Mouse (Mus musculus) ES-Bruce4 (cell line): ENCODE measurements around the gene Srebf1. TPM values are rescaled to one million over a fixed set of nuclear protein-coding genes. Genes with fewer than 3 reads are reported as not detected.
A peak's percentile ranks its signal among the peaks of the same experiment; 100 is the strongest.

Experiments used
- H3K27ac ChIP-seq: 2 replicates; pipeline ENCODE4 v1.5.1; 2012; ENCODE audit warnings: low read length, inconsistent platforms; ENCODE audit not compliant: insufficient read depth
- H3K27me3 ChIP-seq: 2 replicates; pipeline ENCODE4 v1.6.1; 2012; ENCODE audit warnings: mild to moderate bottlenecking, low read length, inconsistent platforms; ENCODE audit not compliant: control insufficient read depth, poor library complexity, insufficient read depth, severe bottlenecking
- H3K36me3 ChIP-seq: 2 replicates; pipeline ENCODE4 v1.6.1; 2012; ENCODE audit warnings: inconsistent platforms, mild to moderate bottlenecking, low read length, moderate library complexity; ENCODE audit not compliant: control insufficient read depth, poor library complexity, insufficient read depth, severe bottlenecking
- H3K4me1 ChIP-seq: one replicate; pipeline ENCODE4 v1.8.1; 2011; ENCODE audit warnings: low read length; ENCODE audit not compliant: control insufficient read depth, insufficient read depth
- H3K4me3 ChIP-seq: 2 replicates; pipeline ENCODE4 v1.5.1; 2011; ENCODE audit warnings: low read depth, mild to moderate bottlenecking, low read length
- H3K9ac ChIP-seq: 2 replicates; pipeline ENCODE4 v1.6.1; 2012; ENCODE audit warnings: low read depth, mild to moderate bottlenecking, inconsistent platforms; ENCODE audit not compliant: poor library complexity, severe bottlenecking
- H3K9me3 ChIP-seq: replicated peaks from 2 replicates; pipeline ENCODE4 v1.6.1; 2012; ENCODE audit warnings: mild to moderate bottlenecking, low read length, inconsistent platforms; ENCODE audit not compliant: control insufficient read depth, poor library complexity, insufficient read depth, severe bottlenecking
- CTCF ChIP-seq: IDR thresholded peaks from one replicate; pipeline ENCODE4 v1.8.1; 2011; ENCODE audit warnings: low read depth, low read length
- EP300 ChIP-seq: IDR thresholded peaks from 2 replicates; pipeline ENCODE4 v1.6.1; 2011; ENCODE audit warnings: low read depth, low read length; ENCODE audit not compliant: insufficient read depth
- POLR2A ChIP-seq: IDR thresholded peaks from one replicate; pipeline ENCODE4 v1.8.1; 2011; ENCODE audit warnings: low read length; ENCODE audit not compliant: insufficient read depth
- polyA plus RNA-seq: library from polyadenylated mRNA; stranded (reverse); fragments of >200 nt; gene quantifications from 2 replicates; pipeline ENCODE4 v1.2.4, GENCODE M21; 2011; ENCODE audit warnings: low read depth; ENCODE audit not compliant: missing spikeins, insufficient read depth, insufficient read length

Srebf1 gene
- polyA plus RNA-seq, 1 experiment, result 68.6 TPM

DNA sequence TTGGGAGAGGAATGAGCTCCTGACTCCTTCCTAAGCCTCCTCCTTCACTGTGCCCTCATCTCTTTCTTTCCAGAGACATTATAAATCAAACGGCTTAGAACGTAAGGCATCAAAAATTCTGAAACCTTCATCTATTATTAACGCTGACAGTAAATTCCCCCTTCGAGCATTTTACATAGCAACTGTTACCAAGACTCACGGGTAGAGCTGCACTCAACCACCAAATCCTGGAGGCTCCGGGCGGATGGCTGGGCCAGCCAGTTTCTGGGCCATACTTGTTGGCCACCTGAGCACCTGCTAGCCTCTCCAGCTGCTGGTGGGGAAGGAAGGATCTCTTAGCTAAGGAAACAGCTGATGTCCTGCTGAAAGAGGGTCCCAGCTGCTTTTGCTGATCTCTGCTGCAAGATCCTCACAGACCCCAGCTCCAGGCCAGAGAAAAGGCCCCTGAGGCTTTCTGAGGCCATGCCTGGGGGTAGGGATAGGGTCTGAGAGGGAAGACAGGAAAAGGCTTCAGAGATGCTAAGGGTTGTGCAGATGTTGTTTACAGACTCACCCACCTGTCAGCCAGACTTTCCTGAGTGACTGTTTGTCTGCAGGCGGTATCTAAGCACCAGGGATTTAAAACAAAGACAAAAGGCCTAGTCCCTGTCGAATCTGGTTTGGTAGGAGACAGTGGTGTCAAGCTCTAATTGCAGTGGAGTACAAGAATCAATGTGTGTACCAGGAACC, 61.1 kb downstream of the Srebf1 start:
- H3K4me1 ChIP-seq, result peaks cover 11% of the 10 kb centered on the region
- peak overlapping the region; percentile 48 for H3K27ac ChIP-seq
- peak; percentile 93 for TF ChIP-seq EP300
- TF ChIP-seq CTCF, result no peak
- H3K27me3 ChIP-seq, result no peaks in the 10 kb centered on the region
- H3K4me3 ChIP-seq, result no peak overlapping the region
- no peak overlapping the region for H3K9ac ChIP-seq
- H3K36me3 ChIP-seq, result no peaks in the 10 kb centered on the region
- H3K9me3 ChIP-seq, result no peaks in the 10 kb centered on the region

DNA sequence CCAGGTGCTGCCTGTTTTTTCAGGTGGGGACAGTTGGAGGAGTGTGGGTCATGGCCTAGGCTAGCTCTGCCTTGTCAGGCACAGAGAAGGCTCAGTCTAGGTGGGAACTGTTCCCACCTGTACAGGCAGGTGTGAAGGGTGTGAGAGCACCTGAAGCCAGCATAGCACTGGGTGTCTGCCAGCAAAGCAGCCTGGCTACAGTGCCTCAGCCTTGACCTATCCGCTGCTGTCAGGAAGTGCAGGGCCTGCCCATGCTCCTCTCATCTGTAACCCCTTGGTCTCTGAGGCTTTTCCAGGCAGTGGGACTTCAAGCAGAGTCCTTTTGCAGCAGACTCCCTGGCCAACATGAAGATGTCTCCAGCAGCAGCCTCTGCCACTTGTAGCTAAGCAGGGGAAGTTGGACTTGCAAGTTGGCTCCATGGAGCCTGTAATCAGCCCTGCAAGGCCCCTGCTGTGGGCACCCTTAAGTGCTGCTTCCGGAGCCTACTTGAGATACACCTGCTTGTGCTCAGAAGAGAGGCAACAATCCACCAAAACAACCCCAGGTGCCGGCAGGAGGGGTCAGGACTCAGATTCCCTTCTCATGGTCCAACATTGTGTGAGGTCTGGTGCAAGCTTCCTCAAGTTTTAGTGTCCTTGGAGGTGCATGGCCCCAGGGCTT, 61.8 kb downstream of the Srebf1 start:
- no peak overlapping the region for H3K9ac ChIP-seq
- no peak overlapping the region for H3K4me3 ChIP-seq
- TF ChIP-seq EP300 (peak; percentile 62; the same call in 1 of the 2 replicates), CTCF (no peak)
- H3K9me3 ChIP-seq, result no peaks in the 10 kb centered on the region
- no peaks in the 10 kb centered on the region for H3K36me3 ChIP-seq
- peaks cover 11% of the 10 kb centered on the region for H3K4me1 ChIP-seq
- no peaks in the 10 kb centered on the region for H3K27me3 ChIP-seq
- H3K27ac ChIP-seq, result peak overlapping the region; percentile 48

DNA sequence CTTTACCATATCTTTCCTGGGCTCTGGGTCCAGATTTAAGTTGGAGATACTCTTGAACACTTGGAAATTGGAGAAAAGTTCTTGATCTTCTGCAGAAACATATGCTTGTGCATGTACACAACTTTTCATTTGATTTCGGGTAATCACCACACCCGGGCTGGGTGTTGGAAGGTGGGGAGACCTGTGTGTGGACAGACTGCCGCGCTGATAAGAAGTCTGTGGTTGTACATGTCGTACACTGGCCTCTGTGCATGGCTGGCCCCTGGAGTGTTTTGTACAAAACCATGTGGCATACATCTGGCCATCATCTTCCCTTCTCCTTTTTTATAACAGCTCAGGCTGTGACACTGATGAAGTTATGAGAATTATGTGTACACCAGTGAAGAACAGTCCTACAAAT, 62.4 kb downstream of the Srebf1 start:
- Histone ChIP-seq H3K9me3 (no peaks in the 10 kb centered on the region), H3K4me3 (no peak overlapping the region), H3K4me1 (peaks cover 11% of the 10 kb centered on the region), H3K9ac (no peak overlapping the region), H3K36me3 (no peaks in the 10 kb centered on the region), H3K27me3 (no peaks in the 10 kb centered on the region), H3K27ac (peak overlapping the region; percentile 48; the same call in 1 of the 2 replicates)
- TF ChIP-seq POLR2A, result no peak
- no peak for TF ChIP-seq EP300
- no peak for TF ChIP-seq CTCF

DNA sequence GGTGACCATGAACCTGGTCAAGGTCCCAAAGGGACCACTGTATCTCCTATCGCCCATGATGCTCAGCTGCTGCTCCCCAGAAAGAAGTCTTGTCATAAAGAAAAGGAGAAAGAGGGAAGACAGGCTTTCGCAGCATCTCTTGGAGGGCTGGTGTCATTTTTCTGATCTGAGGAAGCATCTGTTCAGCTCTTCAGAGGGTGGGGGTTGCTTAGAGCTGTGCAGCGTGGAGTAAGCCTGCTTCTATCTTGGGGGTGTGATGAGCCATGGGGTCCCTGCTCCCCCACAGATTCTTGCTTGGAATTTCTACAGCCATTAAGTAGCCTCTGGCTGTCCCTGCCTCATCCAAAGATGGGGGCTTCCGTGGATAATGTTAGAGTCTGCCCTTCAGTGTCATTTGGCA, 64.1 kb downstream of the Srebf1 start:
- H3K9me3 ChIP-seq, result no peaks in the 10 kb centered on the region
- no peak overlapping the region for H3K4me3 ChIP-seq
- no peak overlapping the region for H3K9ac ChIP-seq
- TF ChIP-seq POLR2A, result no peak
- no peak for TF ChIP-seq CTCF
- no peak for TF ChIP-seq EP300
- no peak overlapping the region for H3K27ac ChIP-seq
- H3K4me1 ChIP-seq, result peaks cover 11% of the 10 kb centered on the region
- no peaks in the 10 kb centered on the region for H3K27me3 ChIP-seq
- H3K36me3 ChIP-seq, result no peaks in the 10 kb centered on the region

DNA sequence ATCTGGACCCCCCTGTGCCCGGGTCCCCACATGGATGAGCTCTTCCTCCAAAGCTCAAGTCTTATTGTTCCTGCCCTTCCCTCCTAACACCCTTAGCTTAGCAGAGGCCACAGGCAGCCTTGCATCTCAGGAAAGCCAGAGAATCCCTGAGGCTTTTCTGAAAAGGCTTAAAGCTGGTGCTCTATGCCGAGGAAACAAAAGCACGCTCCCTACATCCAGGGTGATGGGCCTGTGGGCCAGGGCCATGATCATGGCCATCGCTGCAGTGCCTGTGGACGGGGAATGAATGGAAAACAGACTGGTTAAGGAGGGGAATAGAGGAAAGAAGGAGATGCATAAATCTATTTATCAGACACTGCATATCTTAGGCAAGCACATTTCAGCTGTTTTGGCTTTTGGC, 66.7 kb downstream of the Srebf1 start:
- peaks cover 2% of the 10 kb centered on the region for H3K4me1 ChIP-seq

DNA sequence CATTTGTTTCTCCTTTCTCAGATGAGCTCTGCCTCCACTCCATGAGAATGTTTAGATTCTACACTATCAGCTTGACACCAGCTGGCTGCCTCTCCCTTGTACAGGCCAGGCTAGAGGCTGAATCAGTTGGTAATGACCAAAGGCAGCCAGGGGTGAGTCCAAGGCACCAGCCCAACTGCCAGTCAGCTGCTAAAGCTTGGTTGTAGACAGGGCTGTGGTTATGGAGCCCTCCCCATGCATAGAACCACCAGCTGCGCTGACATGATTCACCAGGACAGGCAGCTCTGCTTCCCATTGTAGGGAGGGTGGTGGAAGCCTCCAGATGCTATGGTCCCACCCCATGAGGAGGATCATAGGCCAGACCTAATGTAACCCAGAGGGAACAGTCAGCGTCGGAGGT, 68.4 kb downstream of the Srebf1 start:
- Histone ChIP-seq H3K27ac (no peak overlapping the region), H3K36me3 (no peaks in the 10 kb centered on the region), H3K4me3 (no peak overlapping the region), H3K9me3 (no peaks in the 10 kb centered on the region), H3K27me3 (no peaks in the 10 kb centered on the region), H3K9ac (no peak overlapping the region), H3K4me1 (no peaks in the 10 kb centered on the region)
- TF ChIP-seq POLR2A, result no peak
- no peak for TF ChIP-seq EP300
- no peak for TF ChIP-seq CTCF

More for the DNA sequence above, 66.7 kb downstream of the Srebf1 start:
- Histone ChIP-seq H3K27me3 (no peaks in the 10 kb centered on the region), H3K9me3 (no peaks in the 10 kb centered on the region), H3K4me3 (no peak overlapping the region), H3K36me3 (no peaks in the 10 kb centered on the region), H3K27ac (no peak overlapping the region), H3K9ac (no peak overlapping the region)
- TF ChIP-seq CTCF (no peak), POLR2A (no peak), EP300 (no peak)
